Mouse (Mus musculus) left cerebral cortex, adult 11 months (tissue): ENCODE measurements around the gene Oxa1l.

Experiments
- DNase-seq: peaks from one replicate; pipeline ENCODE4 v3.0.0; 2022; ENCODE audit warnings: low spot score

The Oxa1l gene

GRCm38 (mm10) chr14:54371460-54371859 is 10.8 kb downstream of the Oxa1l start:
- DNase-seq = no peak

DNA sequence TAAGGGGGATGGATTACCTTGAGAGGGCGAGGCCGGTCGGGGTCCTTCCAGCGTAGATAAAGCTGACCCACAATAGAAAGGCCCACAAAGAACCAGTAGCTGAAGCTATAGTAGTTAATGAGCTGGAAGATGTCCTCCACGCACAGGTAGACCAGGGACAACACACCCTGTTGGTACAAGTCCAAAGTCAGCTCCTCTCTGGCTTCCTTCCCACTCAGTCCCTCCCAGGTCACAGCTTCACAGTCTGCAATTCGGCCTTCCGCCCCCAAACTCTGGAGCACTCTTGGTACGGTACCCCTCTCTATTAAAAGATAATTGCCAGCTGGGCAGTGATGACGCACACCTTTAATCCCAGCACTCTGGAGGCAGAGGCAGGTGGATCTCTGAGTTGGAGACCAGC is 12.3 kb downstream of the Oxa1l start:
- DNase-seq = no peak

- no peak for DNase-seq
These were observed 15.3 kb downstream of the Oxa1l start for GRCm38 (mm10) chr14:54375916-54376315.

DNA sequence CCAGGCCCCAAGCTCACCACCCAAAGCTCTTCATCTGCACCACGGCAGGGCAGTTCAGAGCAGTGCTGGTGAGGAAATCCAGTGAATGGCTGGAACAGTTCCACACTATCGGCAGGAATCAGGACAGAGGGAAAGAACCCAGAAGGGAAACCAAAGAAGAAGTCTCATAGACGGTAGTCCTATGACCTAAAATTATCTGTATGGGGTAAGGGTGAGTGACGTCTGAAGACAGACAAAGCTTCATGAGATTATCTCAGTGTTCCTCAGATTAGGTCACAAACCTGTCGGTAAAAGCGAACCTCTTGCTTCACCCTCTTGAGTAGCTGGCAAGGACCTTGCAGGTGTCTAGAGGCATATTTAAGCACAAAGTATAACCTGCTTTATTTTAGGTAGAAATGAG is 16.5 kb downstream of the Oxa1l start:
- DNase-seq = no peak

GRCm38 (mm10) chr14:54379571-54379970 is 18.9 kb downstream of the Oxa1l start:
- DNase-seq = no peak

GRCm38 (mm10) chr14:54380616-54381015 is 20.0 kb downstream of the Oxa1l start:
- no peak for DNase-seq

- no peak for DNase-seq
These were observed 21.2 kb downstream of the Oxa1l start for GRCm38 (mm10) chr14:54381816-54382215.

- no peak for DNase-seq
These were observed 22.0 kb downstream of the Oxa1l start for GRCm38 (mm10) chr14:54382641-54383040.

GRCm38 (mm10) chr14:54383355-54383771 is 22.7 kb downstream of the Oxa1l start:
- no peak for DNase-seq

DNA sequence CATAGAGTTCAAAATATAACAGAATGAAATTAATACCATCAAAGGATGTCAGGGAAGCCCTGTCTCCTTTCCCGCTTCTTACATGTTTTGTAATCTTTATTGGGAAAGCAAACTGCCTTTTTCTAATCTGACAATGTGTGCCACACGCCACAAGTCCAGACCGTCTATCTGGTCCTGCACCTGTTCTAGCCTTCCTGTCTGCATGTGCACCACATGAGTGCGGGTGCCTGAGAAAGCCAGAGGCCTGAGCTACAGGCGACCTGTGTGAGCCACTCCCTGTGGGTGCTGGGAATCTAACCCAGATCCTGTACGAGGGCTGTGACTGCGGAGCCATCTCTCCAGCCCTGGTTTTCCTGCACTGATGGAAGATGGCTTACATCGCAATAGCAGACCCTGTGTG is 23.8 kb downstream of the Oxa1l start:
- no peak for DNase-seq

- DNase-seq = no peak
These were observed 25.5 kb downstream of the Oxa1l start for GRCm38 (mm10) chr14:54385968-54386618.

DNA sequence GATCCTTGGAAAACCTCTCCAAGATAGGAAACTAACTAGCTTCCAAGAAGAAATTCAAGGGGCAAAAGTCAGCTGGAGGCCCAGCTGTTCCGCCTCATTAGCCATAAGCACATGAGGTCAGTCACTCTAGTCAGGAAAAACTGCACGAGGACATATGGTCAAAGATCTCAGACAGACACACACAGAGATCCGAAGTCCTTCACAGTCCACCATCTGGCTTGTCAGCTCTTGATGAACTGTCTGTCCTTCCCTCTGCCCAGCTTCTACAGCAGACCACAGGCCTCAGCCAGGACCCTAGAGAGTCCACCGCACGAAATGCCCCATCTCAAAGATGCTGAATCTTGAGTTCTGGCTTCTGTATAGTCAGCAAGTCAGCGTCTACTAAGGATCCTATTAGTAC is 26.9 kb downstream of the Oxa1l start:
- no peak for DNase-seq

DNA sequence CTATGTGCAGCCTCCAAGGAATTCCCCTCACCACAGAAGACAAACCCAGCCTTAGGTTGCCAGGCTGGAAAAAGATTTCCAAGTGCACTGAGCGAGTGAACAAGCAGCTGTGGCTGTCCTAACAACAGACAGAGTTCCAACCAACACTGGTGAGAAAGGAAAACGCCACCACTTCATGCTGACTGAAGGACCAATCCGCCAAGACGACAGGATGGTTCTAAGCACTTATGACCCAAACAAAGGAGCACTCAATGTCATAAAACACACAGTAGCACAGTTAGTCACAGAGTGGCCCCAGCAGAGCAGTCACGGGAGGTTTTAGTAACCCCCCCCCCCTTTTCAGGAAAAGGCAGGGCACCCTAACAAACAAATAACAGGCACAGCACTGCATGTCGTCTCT is 30.2 kb downstream of the Oxa1l start:
- no peak for DNase-seq

DNA sequence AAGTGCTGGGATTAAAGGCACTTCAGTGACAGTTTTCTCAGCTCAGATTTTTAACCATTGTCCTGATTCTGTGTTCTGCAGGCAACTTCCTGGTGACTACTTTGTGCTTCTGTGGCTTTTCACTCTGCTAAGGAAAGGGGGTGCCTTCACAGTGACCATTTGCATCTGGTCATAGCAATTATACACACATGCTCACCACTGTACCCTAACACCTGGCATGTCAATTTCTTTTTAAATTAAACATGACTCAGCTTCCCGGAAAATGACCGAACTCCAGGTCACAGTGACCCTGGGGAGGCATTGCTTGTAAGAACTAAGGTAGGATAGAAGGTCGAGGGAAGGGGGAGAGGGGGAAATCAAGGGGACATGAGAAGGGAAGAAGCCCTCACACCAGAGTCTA is 33.2 kb downstream of the Oxa1l start:
- DNase-seq = no peak

DNA sequence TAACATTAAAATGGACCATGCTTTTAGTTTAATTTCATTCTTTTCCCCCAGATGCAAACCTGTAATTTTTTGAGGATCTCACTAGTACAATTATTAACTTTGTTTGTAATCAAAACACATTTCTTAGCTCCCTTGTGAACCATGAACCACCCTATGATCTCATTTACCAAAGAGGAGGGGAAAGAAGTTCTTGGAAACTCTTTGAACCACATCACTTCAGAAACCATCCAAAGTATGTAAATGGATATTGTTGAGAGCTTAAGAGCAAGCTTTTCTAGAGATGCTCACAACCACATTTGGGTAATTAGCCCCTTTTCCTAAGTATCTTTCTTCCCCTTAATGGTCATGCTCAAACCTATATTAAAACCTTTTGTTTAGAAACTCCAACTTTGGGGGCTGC is 33.7 kb downstream of the Oxa1l start:
- DNase-seq = no peak

GRCm38 (mm10) chr14:54396685-54397084 is 36.1 kb downstream of the Oxa1l start:
- no peak for DNase-seq

- DNase-seq = no peak
These were observed 37.4 kb downstream of the Oxa1l start for GRCm38 (mm10) chr14:54397872-54398527.

GRCm38 (mm10) chr14:54398528-54398916 is 37.9 kb downstream of the Oxa1l start:
- DNase-seq = no peak

DNA sequence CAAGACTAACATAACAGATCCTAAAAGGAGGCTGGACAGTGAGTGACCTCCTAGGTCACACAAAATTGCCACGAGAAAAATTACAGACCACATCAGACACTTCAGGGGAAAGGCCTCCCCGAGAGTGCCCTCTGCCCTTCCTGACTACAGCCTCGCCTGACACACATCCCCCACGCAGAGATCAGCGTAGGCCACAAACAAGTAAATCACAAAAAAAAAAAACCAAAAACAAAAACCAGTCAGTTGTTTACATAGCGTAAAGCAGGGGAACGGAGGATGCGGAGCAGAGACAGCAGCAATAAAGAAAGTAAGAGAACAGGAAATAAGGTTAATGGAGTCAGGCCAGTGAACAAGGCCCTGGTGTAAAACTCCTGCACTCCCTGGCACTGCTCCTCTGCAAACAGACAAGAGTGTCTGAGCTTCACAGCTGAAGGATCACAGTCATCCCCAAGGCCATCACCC is 38.3 kb downstream of the Oxa1l start:
- DNase-seq = no peak

DNA sequence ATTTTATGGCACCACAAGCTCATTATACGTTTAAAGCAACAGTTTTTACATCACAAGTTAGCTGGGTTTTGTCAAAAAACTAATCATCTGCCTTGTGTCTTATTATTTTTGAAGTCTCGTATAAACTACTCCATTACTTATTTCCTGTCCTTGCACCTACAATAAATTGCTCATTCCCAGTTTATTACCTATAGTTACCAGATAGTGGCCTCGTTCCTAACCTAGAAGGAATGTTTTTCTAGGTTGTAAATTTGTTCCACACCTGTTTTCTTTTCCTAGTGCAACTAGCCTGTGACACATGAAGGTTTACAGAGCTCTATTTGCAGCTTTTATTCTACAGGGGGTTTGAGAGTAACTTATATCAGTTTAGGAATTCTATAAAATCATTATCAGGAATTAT is 41.1 kb downstream of the Oxa1l start:
- no peak for DNase-seq

- DNase-seq = no peak
These were observed 47.9 kb downstream of the Oxa1l start for GRCm38 (mm10) chr14:54408336-54409056.

GRCm38 (mm10) chr14:54409057-54409645 is 48.5 kb downstream of the Oxa1l start:
- DNase-seq = no peak
